Mouse (Mus musculus): ENCODE data around the gene Tmem151b. TPM values are rescaled to one million over a fixed set of nuclear protein-coding genes. Genes with fewer than 3 reads are reported as not detected.

Tmem151b gene
- polyA plus RNA-seq, 1 experiment from 2014 or later, result 1.4 TPM

- peaks cover 39% of the 10 kb centered on the region for H3K27me3 ChIP-seq (ENCODE audit: control insufficient read depth, insufficient read depth, low read depth, low read length)
- no peak overlapping the region for H3K9ac ChIP-seq (ENCODE audit: low read length)
- no peak overlapping the region for H3K27ac ChIP-seq (ENCODE audit: low read length)
- H3K4me1 ChIP-seq (replicated peaks; ENCODE audit: control insufficient read depth, insufficient read depth, low read length), result peaks cover 19% of the 10 kb centered on the region
- H3K9me3 ChIP-seq (ENCODE audit: control insufficient read depth, low read length), result no peaks in the 10 kb centered on the region
- no peak for ATAC-seq (ENCODE audit: low read depth)
- no peaks in the 10 kb centered on the region for H3K36me3 ChIP-seq (ENCODE audit: control insufficient read depth, insufficient read depth, low read length)
- H3K4me3 ChIP-seq (ENCODE audit: low read length), result no peak overlapping the region
- no peak overlapping the region for H3K4me2 ChIP-seq (ENCODE audit: low read depth, low read length)
- 6% methylated on average over 8 of the region's 8 CpGs for WGBS
Measured at GRCm38 (mm10) chr17:45551816-45552451, 2.5 kb upstream of the Tmem151b start.

GRCm38 (mm10) chr17:45551249-45551796, 1.8 kb upstream of the Tmem151b start:
- H3K36me3 ChIP-seq (ENCODE audit: control insufficient read depth, insufficient read depth, low read length), result no peaks in the 10 kb centered on the region
- H3K9ac ChIP-seq (ENCODE audit: low read length), result no peak overlapping the region
- no peak overlapping the region for H3K27ac ChIP-seq (ENCODE audit: low read length)
- WGBS, result 53% methylated on average over 7 of the region's 7 CpGs
- peaks cover 41% of the 10 kb centered on the region for H3K27me3 ChIP-seq (ENCODE audit: control insufficient read depth, insufficient read depth, low read depth, low read length)
- no peaks in the 10 kb centered on the region for H3K9me3 ChIP-seq (ENCODE audit: control insufficient read depth, low read length)
- no peak overlapping the region for H3K4me2 ChIP-seq (ENCODE audit: low read depth, low read length)
- no peak overlapping the region for H3K4me3 ChIP-seq (ENCODE audit: low read length)
- peaks cover 19% of the 10 kb centered on the region for H3K4me1 ChIP-seq (replicated peaks; ENCODE audit: control insufficient read depth, insufficient read depth, low read length)
- ATAC-seq (ENCODE audit: low read depth), result no peak

GRCm38 (mm10) chr17:45550253-45550652, 776 bp upstream of the Tmem151b start:
- Histone ChIP-seq H3K4me1 (replicated peaks; ENCODE audit: control insufficient read depth, insufficient read depth, low read length) (peaks cover 19% of the 10 kb centered on the region), H3K9ac (ENCODE audit: low read length) (no peak overlapping the region), H3K36me3 (ENCODE audit: control insufficient read depth, insufficient read depth, low read length) (no peaks in the 10 kb centered on the region), H3K9me3 (ENCODE audit: control insufficient read depth, low read length) (no peaks in the 10 kb centered on the region), H3K27ac (ENCODE audit: low read length) (no peak overlapping the region), H3K27me3 (ENCODE audit: control insufficient read depth, insufficient read depth, low read depth, low read length) (peaks cover 49% of the 10 kb centered on the region), H3K4me3 (ENCODE audit: low read length) (no peak overlapping the region), H3K4me2 (ENCODE audit: low read depth, low read length) (peak overlapping the region; percentile 100; the same call in 1 of the 2 replicates)
- ATAC-seq (ENCODE audit: low read depth), result no peak
- WGBS, result 8% methylated on average over 5 of the region's 5 CpGs

- no peaks in the 10 kb centered on the region for H3K36me3 ChIP-seq (ENCODE audit: control insufficient read depth, insufficient read depth, low read length)
- H3K4me2 ChIP-seq (ENCODE audit: low read depth, low read length), result peak overlapping the region; percentile 100
- 1% methylated on average over 62 of the region's 68 CpGs for WGBS
- H3K9ac ChIP-seq (ENCODE audit: low read length), result peak overlapping the region; percentile 63
- peaks cover 64% of the 10 kb centered on the region for H3K27me3 ChIP-seq (ENCODE audit: control insufficient read depth, insufficient read depth, low read depth, low read length)
- ATAC-seq (ENCODE audit: low read depth), result peak; percentile 26
- H3K4me3 ChIP-seq (ENCODE audit: low read length), result peak overlapping the region; percentile 58
- H3K9me3 ChIP-seq (ENCODE audit: control insufficient read depth, low read length), result no peaks in the 10 kb centered on the region
- no peak overlapping the region for H3K27ac ChIP-seq (ENCODE audit: low read length)
- peaks cover 23% of the 10 kb centered on the region for H3K4me1 ChIP-seq (replicated peaks; ENCODE audit: control insufficient read depth, insufficient read depth, low read length)
Measured at GRCm38 (mm10) chr17:45548541-45549512, 650 bp downstream of the Tmem151b start.

GRCm38 (mm10) chr17:45547461-45548190, 1.9 kb downstream of the Tmem151b start:
- H3K27me3 ChIP-seq (ENCODE audit: control insufficient read depth, insufficient read depth, low read depth, low read length), result peaks cover 68% of the 10 kb centered on the region

GRCm38 (mm10) chr17:45546941-45547340, 2.5 kb downstream of the Tmem151b start:
- 72% methylated on average over 16 of the region's 16 CpGs for WGBS
- peaks cover 68% of the 10 kb centered on the region for H3K27me3 ChIP-seq (ENCODE audit: control insufficient read depth, insufficient read depth, low read depth, low read length)
- no peak overlapping the region for H3K9ac ChIP-seq (ENCODE audit: low read length)
- H3K27ac ChIP-seq (ENCODE audit: low read length), result no peak overlapping the region
- H3K4me3 ChIP-seq (ENCODE audit: low read length), result no peak overlapping the region
- peaks cover 23% of the 10 kb centered on the region for H3K4me1 ChIP-seq (replicated peaks; ENCODE audit: control insufficient read depth, insufficient read depth, low read length)
- no peaks in the 10 kb centered on the region for H3K9me3 ChIP-seq (ENCODE audit: control insufficient read depth, low read length)
- no peak overlapping the region for H3K4me2 ChIP-seq (ENCODE audit: low read depth, low read length)
- no peak for ATAC-seq (ENCODE audit: low read depth)
- H3K36me3 ChIP-seq (ENCODE audit: control insufficient read depth, insufficient read depth, low read length), result no peaks in the 10 kb centered on the region

More at GRCm38 (mm10) chr17:45547461-45548190, 1.9 kb downstream of the Tmem151b start:
- Histone ChIP-seq H3K4me2 (ENCODE audit: low read depth, low read length) (no peak overlapping the region), H3K36me3 (ENCODE audit: control insufficient read depth, insufficient read depth, low read length) (no peaks in the 10 kb centered on the region), H3K9me3 (ENCODE audit: control insufficient read depth, low read length) (no peaks in the 10 kb centered on the region), H3K4me3 (ENCODE audit: low read length) (no peak overlapping the region), H3K9ac (ENCODE audit: low read length) (no peak overlapping the region), H3K27ac (ENCODE audit: low read length) (no peak overlapping the region), H3K4me1 (replicated peaks; ENCODE audit: control insufficient read depth, insufficient read depth, low read length) (peaks cover 23% of the 10 kb centered on the region)
- ATAC-seq (ENCODE audit: low read depth), result no peak
- 63% methylated on average over 5 of the region's 5 CpGs for WGBS

GRCm38 (mm10) chr17:45545278-45545961, 4.1 kb downstream of the Tmem151b start:
- ATAC-seq (ENCODE audit: low read depth), result no peak
- Histone ChIP-seq H3K9me3 (ENCODE audit: control insufficient read depth, low read length) (no peaks in the 10 kb centered on the region), H3K36me3 (ENCODE audit: control insufficient read depth, insufficient read depth, low read length) (no peaks in the 10 kb centered on the region), H3K4me1 (replicated peaks; ENCODE audit: control insufficient read depth, insufficient read depth, low read length) (peaks cover 20% of the 10 kb centered on the region), H3K27me3 (ENCODE audit: control insufficient read depth, insufficient read depth, low read depth, low read length) (peaks cover 65% of the 10 kb centered on the region), H3K9ac (ENCODE audit: low read length) (0 out of 2 replicates have a peak overlapping the region, but pooled peaks have one; percentile 16), H3K4me2 (ENCODE audit: low read depth, low read length) (peak overlapping the region; percentile 55), H3K4me3 (ENCODE audit: low read length) (peak overlapping the region; percentile 39), H3K27ac (ENCODE audit: low read length) (no peak overlapping the region)
- WGBS, result 4% methylated on average over 74 of the region's 74 CpGs

GRCm38 (mm10) chr17:45544873-45545277, 4.6 kb downstream of the Tmem151b start:
- Histone ChIP-seq H3K4me1 (replicated peaks; ENCODE audit: control insufficient read depth, insufficient read depth, low read length) (peaks cover 15% of the 10 kb centered on the region), H3K27me3 (ENCODE audit: control insufficient read depth, insufficient read depth, low read depth, low read length) (peaks cover 63% of the 10 kb centered on the region), H3K9me3 (ENCODE audit: control insufficient read depth, low read length) (no peaks in the 10 kb centered on the region), H3K4me2 (ENCODE audit: low read depth, low read length) (peak overlapping the region; percentile 55), H3K9ac (ENCODE audit: low read length) (no peak overlapping the region), H3K4me3 (ENCODE audit: low read length) (peak overlapping the region; percentile 39), H3K27ac (ENCODE audit: low read length) (no peak overlapping the region), H3K36me3 (ENCODE audit: control insufficient read depth, insufficient read depth, low read length) (no peaks in the 10 kb centered on the region)
- no peak for ATAC-seq (ENCODE audit: low read depth)
- 5% methylated on average over 44 of the region's 46 CpGs for WGBS
